Mouse (Mus musculus): Measurements from ENCODE around the gene Bcl7a.

The Bcl7a gene

DNA sequence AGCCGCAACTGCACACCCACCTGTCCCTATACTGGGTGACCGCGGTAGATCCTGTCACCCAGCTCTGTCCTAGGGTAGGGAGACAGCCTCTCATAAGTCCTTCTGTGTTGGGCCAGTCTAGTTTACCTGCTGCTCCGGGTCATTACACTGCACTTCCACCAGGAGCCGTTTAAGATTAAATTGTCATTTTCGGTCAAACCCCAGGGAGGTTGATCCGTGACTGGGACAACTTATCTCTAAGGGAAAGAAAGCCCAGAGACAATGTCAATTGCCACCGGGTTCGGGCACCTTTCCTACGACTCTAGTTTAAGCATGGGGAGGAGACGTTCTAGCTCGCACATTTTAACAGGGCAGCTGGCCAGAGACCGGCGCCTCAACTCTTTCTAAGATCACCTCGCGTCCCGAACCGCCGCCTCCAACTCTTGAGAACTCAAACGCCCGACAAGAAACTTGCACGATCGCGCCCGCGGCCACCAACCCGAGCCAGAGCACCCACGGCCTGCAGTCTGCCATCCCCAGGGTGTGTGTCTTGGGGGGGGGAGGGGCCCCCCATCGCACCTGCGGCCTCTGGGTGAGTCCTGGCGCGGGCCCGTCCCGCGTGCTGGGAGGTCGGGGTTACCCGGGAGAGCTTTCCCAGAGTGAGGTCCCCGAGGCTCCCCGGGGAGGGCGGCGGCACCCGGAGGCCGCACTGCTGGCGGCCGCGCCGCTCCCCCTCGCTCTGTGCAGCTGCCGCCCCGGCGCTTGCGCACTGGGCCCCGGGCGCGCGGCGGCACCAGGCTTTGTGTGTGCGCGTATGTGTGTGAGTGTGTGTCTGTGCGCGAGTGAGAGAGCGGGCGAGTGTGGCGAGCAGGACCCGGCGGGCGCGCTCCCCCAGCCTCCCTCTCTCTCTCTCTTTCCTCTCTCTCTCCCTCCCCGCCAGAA is at the start of gene Bcl7a:
Gene Bcl7a, plus strand, starts transcription at position 128 of the 921 bp plus-strand sequence.
- DNase-seq (ENCODE audit: low spot score) = peak; percentile 88

DNA sequence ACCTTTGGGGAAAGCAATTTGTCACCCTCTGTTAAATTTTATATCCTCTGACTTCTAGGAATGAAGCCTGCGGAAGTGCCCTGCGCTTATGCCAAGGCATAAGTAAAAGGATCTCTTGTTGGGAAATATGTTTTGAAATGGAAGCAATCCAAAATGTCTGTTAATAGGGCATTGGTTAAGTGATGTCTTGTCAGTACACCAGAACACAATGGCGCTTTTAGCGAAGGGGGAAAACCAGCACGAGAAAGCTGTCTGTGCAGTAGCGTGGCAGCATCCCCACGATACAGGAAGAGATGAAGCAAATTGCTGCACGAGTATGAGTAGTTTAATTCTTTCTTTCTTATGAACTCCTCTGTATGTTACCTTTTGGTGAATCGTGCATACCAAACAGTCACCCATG is 49.0 kb upstream of the Bcl7a start:
- DNase-seq (ENCODE audit: low spot score) = no peak

DNA sequence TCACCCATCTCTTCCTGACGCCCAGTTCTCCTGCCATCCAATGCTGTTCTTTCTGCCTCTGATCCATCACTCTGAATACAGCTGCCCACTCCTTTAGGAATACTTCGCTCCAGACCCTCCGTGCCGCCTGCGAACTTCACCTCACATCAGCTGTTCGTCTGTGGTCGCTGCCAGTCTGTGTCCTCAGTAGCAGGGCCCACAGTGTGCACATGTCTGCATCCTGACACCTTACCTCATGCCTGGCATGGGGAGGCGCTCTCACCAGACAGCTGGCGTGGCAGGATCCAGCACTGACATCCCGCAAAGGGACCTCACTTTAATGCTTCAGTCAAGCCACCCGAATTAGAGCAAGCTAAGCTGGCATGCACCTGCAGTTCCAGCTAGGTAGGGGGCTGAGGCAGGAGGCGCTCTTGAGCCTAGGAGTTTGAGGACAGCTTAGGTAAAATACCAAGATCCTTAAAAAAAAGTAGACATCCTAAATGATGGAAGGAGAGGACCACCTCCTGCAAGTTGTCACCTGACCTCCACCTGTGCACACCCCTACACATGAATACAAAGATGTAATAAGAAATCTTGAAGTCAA is 47.3 kb upstream of the Bcl7a start:
- DNase-seq (ENCODE audit: low spot score) = no peak

DNA sequence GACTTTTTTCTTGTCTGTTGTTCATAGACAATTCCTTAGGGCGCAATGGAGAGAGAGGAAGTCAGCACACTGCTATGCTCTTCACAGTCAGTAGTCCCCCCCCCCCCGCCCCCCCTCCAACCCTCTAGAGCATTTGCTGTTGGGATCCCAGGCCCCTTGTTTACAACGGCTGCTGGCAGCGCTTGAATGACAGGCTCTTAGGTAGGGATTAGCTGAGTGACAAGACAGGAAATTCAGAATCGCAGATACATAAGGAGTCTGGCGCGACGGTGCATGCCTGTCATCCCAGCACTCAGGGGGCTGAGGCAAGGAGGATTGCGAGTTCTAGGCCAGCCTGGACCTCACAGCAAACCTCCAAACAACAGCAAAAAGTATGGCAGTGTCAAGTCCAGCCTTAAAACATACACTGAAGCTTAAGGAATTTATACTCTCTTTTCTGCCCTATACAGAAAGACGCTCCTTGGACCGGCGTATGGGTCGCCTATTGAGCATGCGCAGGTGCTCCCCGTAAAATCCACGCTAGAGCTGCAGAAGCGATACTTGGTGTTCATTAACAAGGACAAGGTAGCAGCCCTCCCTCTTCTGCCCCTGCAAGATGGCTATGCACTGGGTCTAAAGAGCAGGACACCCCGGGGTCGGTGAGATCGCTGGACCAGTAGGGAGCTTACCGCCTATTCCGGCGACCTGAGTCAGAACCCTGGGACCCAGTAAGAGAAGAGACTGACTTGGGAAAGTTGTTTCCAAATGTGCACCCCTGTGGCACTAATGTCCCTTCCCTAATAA is 46.5 kb upstream of the Bcl7a start:
- no peak for DNase-seq (ENCODE audit: low spot score)

DNA sequence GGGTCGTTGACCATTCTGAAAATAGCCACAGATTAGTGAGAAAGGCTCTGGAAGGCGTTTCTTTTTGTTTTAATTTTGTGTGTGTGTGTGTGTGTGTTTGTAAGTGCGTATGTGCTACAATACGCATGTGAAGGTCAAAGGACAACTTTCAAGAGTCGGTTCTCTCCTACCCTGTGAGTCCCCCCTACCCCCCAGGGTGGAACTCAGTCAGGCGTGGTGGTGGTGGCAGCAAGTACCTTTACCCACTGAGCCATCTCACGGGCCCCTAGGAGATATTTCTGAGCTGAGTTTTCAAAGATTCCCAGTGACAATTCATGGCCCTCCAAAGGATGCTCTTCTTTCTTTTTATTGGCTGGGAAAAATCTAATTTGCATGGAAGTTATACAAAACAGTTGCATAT is 45.8 kb upstream of the Bcl7a start:
- no peak for DNase-seq (ENCODE audit: low spot score)

DNA sequence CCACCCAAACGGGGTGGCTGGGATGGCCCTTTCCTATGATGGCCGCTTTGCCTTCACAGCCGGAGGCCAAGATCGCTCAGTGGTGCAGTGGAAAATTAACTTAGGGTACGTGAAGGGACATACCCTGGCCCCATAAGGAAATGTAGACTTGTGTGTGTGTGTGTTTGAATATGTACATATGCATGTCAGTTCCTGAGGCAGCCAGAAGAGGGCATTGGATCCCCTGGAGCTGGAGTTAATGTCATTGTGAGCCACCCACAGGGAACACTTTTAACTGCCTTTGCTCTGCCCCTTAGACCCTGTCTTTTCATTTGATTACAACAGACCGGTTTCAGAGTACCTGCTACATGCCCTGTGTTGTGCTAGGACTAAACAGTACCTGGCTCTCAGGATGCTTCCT is 45.1 kb upstream of the Bcl7a start:
- no peak for DNase-seq (ENCODE audit: low spot score)

DNA sequence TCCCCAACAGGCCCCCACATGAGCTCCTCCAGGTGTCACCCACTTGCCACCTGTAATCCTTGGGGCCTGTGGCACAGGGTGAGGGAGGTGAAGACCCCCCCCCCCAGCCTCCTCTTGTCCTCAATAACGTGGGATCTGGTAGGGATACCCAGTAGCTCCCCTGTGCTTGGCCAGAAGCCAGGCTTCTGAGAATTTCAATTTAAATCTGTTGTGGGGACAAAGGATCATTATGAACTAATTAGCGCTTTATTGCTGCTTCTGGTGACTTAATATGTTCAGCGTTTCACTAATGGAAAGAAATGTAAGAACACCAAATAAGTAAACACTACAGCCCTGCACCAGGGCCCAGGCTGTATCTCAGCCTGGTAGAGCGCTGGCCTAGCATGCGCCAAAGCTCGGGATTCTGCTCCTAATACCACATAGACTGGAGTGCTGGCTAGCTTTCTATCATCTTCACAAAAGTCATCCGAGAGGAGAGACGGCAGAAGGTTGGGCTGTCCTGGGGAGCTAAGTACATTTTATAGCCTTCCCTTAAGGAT is 43.1 kb upstream of the Bcl7a start:
- peak; percentile 8 for DNase-seq (ENCODE audit: low spot score)

DNA sequence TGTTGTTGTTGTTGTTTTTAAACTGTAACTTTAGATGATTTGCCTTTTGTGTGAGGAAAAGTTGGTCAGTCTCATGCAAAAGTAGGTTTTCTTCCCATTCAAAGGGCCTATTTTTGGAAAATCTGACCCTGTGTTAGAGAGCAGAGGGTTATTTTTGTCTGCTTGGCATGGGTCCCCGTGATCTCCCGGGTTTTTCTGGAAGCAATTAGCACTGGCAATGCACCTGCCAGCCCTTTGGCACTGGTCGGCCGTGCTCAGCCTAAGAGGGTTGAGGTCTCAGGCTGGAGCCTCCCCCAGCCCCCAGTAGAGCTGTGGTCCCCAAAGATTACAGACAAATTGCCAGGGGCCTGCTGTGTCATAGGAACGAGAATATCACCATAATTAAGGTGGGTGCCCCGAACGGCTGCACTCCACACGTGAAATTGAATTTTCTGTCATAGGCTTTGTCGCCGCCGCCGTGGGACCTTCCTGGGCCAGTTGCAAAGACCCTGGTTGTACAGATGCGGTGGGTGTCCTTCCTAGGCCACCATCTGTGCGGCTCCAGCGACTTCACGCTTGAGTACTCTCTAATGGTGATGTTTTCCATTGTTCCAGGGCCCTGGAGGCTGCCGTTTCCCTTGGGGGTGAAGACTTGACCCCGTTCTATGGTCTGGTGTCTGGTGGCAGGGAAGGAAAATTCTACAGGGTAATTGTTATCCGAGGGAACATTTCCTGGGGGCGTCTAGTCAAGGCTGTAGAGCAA is 41.7 kb upstream of the Bcl7a start:
- no peak for DNase-seq (ENCODE audit: low spot score)

DNA sequence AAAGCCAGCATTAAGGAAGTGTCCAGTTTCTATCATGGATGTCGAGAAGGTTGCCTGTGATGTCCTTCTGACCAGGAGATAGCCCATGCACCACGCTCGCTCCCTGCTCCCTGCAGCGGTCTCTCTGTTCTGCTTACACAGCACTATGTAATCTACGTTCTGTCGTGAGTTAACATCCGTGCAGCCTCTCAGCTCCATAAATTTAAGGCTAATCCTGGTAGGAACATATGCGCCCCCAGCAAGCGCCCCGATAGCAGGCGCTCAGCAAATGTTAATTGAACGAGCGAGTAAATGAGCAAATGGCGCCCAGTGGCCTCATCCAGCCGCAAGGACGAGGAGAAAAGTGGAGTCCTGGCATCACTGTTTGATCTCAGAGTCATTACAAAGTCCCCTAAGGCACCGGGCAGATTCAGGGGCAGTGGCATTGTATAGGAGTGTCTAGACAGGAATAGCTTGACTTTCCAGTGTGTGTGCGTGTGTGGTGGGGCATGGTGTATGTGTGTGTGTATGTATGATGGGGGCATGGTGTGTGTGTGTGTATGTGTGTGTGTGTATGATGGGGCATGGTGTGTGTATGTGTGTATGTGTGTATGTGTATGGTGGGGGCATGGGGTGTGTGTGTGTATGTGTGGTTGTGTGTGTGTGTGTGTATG is 35.9 kb upstream of the Bcl7a start:
- DNase-seq (ENCODE audit: low spot score) = no peak

DNA sequence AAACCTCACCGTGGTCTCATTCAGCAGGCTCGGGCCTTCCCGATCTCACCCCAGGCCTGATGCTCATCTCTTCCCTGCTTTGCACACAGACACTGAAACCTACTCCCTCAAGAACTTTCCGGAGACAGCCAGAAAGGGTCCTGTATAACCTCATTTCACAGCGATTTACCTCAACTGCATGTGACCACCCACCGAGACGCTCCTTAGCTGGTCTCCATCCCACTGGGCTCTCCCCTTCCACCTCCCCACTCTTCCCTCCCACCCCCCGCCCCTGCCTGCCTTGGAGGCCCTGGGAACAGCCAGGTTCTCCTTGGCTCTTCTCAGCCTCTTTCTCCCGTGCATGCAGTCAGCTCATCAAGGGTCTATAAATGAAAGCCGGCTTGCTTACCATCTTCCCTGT is 33.8 kb upstream of the Bcl7a start:
- DNase-seq (ENCODE audit: low spot score) = no peak

DNA sequence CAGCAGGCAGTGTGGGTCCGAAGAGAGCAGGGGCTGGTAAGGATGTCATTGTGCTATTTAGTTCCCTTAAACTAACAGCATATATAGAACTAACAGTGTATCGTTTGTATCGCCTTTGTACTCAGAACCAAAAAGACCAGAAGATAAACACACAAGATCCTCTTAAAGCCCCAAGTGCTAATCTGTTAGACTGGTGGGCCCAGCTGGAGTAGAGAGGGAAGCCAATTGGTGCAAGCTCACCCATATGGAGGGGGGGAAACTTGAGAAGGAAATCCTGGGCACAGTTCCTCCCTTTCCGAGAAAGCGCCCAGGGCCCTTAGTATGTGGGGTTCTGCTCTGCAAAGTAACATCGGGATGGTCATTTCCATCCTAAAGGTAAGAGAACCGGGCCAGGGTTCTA is 33.4 kb upstream of the Bcl7a start:
- DNase-seq (ENCODE audit: low spot score) = no peak

DNA sequence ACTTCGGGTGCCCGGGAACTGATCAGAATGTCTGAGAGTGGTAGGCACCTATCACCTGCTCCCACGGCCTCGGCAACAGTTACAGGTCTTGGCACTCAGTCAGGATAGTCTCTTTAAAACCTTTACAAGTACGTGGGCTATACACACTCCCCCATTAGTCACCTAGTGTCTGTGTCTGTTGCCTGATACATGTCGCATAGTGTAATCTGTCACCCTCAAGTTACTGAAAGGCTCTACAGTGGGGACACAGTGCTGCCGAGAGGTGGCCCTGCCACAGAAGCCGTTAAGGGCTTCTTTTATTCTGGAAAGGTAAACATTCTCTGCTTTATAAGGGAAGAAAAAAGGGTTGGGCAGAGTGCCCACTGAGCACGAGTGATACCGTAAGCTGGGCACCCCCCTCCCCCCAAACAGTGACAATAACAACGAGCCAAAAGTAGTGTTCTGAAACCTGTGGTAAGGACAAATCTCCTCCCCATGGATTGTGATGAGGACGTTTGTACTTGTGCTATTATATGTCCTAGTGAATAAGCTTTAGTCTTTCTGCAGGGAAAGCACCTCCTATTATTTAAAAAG is 30.5 kb upstream of the Bcl7a start:
- DNase-seq (ENCODE audit: low spot score) = no peak

DNA sequence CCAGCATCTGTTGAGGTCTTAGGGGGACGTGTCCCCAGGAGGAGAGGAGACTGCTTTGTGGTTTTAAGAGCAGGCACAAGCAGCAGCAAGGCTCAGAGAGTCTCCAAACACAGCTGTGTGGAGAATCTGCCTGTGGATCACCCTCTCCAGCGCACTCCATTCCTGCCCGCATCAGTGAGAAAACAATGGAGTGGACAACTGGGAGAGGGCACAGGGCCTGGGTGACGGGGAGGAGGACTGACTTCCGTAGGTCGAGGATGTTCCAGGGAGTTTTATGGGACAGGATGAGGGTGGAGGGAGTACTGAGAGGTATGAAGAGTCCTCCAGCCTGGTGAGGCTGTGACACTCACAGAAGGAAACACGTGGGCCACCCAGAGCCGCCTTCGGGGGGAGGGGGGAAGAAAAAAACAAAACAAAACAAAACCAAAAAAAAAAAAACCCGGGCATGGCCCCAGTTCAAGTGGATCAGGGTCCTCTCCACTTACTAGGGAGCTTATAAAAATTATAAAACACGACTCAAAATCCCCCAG is 29.7 kb upstream of the Bcl7a start:
- no peak for DNase-seq (ENCODE audit: low spot score)

DNA sequence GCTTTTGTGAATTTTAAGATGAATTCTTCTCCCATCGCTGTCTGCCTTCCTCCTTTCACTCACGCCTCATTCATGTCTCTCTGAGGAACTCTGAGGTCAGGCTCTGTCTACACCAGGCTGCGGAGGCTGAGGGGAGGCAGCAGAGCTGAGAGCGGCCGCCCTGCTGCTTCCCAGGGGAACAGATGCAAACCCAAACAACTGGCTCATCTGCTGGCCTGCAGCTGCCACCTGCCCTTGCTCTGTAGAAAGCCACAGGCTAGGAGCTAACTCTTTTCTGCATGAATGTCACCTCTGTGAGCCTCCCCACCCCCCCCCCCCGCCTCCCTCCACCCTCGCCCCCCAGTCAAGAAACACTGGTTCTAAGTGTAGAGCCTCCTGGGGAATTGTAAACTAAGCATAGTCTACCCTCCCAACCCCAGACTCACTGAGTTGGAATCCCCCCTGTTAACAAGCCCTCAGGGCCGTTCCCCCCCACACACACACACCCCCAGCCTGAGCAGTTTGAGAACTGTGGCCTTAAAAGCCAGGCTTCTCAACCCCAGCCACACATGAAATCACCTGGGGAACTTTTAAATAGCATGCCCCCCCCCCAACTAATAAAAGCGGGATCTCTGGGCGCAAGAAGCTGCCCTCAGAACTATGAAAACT is 28.3 kb upstream of the Bcl7a start:
- no peak for DNase-seq (ENCODE audit: low spot score)

DNA sequence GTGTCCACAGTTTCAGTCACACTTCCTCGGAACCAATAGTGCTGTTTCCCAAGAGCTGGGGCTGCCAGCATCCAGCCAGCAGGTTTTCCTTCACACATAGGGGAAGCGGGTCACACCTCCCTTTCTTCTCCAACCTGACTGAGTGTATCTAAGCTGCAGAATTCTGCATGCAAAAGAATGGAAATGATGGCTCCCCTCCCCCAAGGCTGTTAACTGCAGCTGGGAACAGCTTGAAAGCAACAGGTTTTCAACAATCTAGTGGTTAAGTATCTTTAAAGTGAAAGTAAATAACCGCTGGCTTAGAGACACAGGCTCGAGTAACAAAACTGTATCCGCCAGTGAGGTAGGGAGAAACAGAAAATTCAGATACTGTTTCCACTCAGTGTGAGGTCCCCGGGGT is 25.6 kb upstream of the Bcl7a start:
- DNase-seq (ENCODE audit: low spot score) = no peak

DNA sequence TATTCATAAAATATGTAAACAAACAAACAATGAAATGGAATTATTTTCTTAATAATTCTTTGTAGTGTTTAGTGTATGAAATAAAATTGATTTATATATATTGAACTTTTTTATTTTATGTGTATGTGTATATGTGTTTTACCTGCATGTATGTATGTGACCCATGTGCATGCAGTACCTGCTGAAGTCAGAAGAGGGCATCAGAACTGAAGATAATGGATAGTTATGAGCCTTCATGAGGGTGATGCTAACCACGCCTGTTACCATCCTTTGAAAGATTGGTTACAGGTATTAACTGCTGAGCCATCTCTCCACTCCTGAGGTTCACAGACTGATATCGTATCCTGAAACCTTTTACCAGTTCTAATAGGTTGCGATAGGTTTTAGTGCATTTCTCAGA is 23.5 kb upstream of the Bcl7a start:
- no peak for DNase-seq (ENCODE audit: low spot score)

DNA sequence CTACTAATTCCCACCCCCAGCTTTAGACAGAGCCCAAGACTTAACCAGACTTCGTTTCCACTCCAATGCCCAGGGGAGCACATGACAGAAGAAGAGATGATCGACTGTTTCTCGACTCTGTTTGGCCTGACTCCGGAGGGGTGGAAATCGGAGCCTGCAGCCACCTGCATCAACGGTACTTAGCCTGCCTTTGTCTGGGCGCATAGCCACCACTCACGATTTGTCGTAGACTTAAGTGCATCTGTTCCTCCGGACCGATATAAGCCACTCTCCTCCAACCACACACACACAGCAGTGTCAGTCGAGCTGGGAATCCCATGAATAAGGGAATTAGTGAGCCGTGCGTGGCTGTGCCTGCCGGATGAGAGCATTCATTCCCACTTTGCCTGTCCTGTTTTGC is 19.4 kb upstream of the Bcl7a start:
- DNase-seq (ENCODE audit: low spot score) = peak; percentile 12

DNA sequence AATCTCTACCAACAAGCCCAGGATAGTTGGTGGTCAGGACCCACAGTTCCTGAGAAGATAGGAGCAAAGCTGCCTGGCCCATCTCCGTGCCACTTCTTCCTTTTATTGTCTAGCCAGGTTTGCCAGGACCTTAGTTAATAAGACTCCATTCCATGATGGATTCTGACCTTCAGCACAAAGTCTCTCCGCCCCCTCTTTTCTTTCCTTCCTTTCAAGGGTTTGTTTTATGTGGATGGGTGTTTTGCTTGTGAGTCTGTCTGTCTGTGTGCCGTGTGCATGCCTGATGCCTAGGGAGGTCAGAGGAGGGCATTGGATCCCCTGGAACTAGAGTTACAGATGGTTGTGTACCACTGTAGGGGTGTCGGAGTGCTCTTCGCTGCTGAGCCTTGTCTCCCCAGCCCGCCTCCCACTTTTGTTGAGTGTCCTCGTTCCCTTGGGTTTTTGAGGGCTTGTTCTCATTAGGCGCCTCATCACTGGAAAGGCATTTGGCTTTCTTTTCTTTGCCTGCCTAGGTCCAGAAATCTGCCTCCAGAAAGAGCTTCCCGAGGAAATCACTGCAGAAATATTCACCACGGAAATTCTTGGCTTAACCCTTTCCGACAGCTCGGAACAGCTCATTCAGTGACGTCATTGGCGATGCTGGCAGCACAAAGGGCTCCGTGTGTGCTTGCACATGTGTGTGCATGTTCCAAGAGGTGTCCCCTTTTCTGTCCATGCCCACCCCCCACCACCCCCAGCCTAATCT is 17.5 kb upstream of the Bcl7a start:
- no peak for DNase-seq (ENCODE audit: low spot score)

DNA sequence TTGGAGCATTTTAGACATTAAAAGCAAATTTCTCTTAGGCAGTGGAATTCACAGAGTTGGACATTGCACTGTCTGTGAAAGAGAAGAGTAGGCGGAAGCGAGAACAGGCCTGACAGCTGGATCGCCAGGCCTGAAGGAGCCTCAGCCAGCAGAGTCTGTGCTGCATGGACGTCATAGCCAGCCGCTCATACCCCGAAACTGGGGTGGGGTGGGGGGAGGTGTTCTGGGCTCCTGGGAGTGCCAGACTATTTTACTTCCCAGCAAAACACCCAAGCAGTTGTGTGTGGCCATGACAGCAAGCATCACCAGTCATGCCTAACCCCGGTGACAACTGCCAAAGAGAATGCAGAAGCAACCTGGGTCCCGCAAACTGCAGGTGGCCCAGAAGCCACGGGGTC is 16.9 kb upstream of the Bcl7a start:
- DNase-seq (ENCODE audit: low spot score) = no peak

DNA sequence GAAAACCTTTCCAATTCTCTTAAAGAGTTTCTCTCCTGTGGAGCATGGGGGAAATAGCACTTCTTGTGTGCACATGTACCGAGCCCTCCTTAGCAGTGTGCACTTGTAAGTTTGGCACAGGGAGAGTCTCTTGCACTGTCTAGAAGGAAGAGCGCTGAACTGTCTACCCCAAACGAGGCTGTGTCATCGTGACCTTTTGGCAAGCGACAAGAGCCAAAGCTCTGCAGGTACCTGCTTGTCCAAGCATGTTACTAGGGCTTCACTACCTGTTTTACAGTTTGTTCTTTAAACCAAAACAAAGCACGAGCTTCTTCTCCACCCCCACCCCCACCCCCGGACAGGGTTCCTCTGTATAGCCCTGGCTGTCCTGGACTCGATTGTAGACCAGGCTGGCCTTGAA is 15.9 kb upstream of the Bcl7a start:
- no peak for DNase-seq (ENCODE audit: low spot score)
